Mouse (Mus musculus) neural tube, embryonic 11.5 days (tissue): ENCODE results near the gene Clstn2. TPM values are rescaled to one million over a fixed set of nuclear protein-coding genes. Genes with fewer than 3 reads are reported as not detected.

Experiments
- ATAC-seq: fragments of 200-750 bp; cut with Nextera tagmentation; 2 replicates; pipeline ENCODE4 v1.8.0; 2017; ENCODE audit warnings: moderate number of reproducible peaks, mild to moderate bottlenecking, moderate TSS enrichment, moderate library complexity; ENCODE audit not compliant: insufficient read depth, low FRiP score, low TSS enrichment
- DNase-seq: peaks from one replicate; pipeline ENCODE4 v3.0.0-alpha.2; 2015; ENCODE audit warnings: low spot score
- H3K27ac ChIP-seq: fragments of 300-500 bp; sonication (generic); 2 replicates; pipeline ENCODE4 v1.5.1; 2014; ENCODE audit warnings: low read depth, mild to moderate bottlenecking, low read length
- H3K27me3 ChIP-seq: fragments of 300-500 bp; sonication (generic); 2 replicates; pipeline ENCODE4 v1.6.1; 2014; ENCODE audit warnings: mild to moderate bottlenecking, low read length, mixed read lengths; ENCODE audit not compliant: control insufficient read depth, insufficient read depth
- H3K36me3 ChIP-seq: fragments of 300-500 bp; sonication (generic); 2 replicates; pipeline ENCODE4 v1.6.1; 2014; ENCODE audit warnings: mild to moderate bottlenecking, low read length, moderate library complexity, mixed read lengths; ENCODE audit not compliant: control insufficient read depth, insufficient read depth
- H3K4me1 ChIP-seq: fragments of 300-500 bp; sonication (generic); 2 replicates; pipeline ENCODE4 v1.6.1; 2014; ENCODE audit warnings: low read length, mixed read lengths; ENCODE audit not compliant: control insufficient read depth, insufficient read depth
- H3K4me2 ChIP-seq: fragments of 300-500 bp; sonication (generic); 2 replicates; pipeline ENCODE4 v1.6.1; 2014; ENCODE audit warnings: low read depth, mild to moderate bottlenecking, moderate library complexity
- H3K4me3 ChIP-seq: fragments of 300-500 bp; sonication (generic); 2 replicates; pipeline ENCODE4 v1.5.1; 2014; ENCODE audit warnings: low read depth, low read length
- H3K9ac ChIP-seq: fragments of 300-500 bp; sonication (generic); 2 replicates; pipeline ENCODE4 v1.6.1; 2014; ENCODE audit warnings: mild to moderate bottlenecking, low read length
- H3K9me3 ChIP-seq: fragments of 300-500 bp; sonication (generic); 2 replicates; pipeline ENCODE4 v1.6.1; 2016; ENCODE audit warnings: low read length; ENCODE audit not compliant: control insufficient read depth
- WGBS: fragments of 180-500 bp; shearing (Covaris S2); extraction: QIAGEN DNeasy Blood & Tissue Kit; methylation state at CpG from one replicate; pipeline ENCODE4 v1.1.7; 2014; 5-methylcytosine and 5-hydroxymethylcytosine counted together
- polyA plus RNA-seq: library from polyadenylated mRNA; unstranded; fragments of >200 nt; fragmentation: Nextera tagmentation; extraction: Ambion mirVana; gene quantifications from 2 replicates; pipeline ENCODE4 v1.2.1, GENCODE M21; 2014

Clstn2 gene
- polyA plus RNA-seq, 1 experiment from 2014 or later, result 10.0 TPM

DNA sequence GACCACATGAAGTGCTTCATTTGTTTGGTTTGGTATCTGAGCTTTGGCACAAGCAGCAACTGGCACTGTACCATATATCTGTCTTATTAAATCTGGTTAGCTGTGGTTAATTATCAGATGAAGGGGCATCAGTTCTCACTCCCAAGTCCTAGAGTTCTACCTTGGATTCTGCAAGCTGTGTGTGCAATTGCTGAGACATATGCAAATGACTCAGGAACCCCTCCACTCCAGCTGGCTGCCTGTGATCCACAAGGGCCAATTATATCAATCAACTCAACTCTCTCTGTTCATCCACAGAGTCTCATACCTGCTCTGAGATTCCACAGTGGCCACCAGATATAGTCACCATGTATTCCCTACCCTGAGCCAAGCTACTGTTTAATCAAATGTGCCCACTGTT, 315.3 kb downstream of the Clstn2 start:
- Histone ChIP-seq H3K9me3 (no peaks in the 10 kb centered on the region), H3K4me2 (no peak overlapping the region), H3K27me3 (no peaks in the 10 kb centered on the region), H3K36me3 (no peaks in the 10 kb centered on the region), H3K27ac (no peak overlapping the region), H3K9ac (no peak overlapping the region), H3K4me3 (no peak overlapping the region), H3K4me1 (no peaks in the 10 kb centered on the region)
- DNase-seq (no peak), ATAC-seq (no peak)

DNA sequence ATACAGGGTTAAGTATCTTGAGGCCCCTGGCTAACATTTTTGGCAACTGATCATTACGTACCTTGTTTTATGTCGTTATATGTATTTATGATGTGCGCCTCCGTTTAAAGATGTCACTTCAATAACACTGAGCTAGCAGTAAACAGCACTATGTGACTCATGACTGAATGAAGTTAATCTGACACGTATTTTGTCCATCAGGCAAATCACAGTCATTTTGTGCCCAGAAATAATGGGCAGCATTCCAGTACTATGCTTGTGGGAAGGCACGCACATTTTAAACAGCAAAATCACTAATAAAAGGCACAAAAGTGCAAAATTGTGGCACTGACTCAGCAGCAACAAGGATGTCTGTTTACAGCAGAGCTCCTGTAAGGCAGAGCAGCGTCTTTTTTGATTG, 316.0 kb downstream of the Clstn2 start:
- H3K27me3 ChIP-seq, result no peaks in the 10 kb centered on the region
- DNase-seq, result no peak
- no peaks in the 10 kb centered on the region for H3K36me3 ChIP-seq
- H3K9ac ChIP-seq, result no peak overlapping the region
- H3K4me2 ChIP-seq, result no peak overlapping the region
- H3K4me3 ChIP-seq, result no peak overlapping the region
- no peaks in the 10 kb centered on the region for H3K9me3 ChIP-seq
- ATAC-seq, result no peak
- 87% methylated on average over 7 of the region's 7 CpGs for WGBS
- no peak overlapping the region for H3K27ac ChIP-seq
- no peaks in the 10 kb centered on the region for H3K4me1 ChIP-seq

DNA sequence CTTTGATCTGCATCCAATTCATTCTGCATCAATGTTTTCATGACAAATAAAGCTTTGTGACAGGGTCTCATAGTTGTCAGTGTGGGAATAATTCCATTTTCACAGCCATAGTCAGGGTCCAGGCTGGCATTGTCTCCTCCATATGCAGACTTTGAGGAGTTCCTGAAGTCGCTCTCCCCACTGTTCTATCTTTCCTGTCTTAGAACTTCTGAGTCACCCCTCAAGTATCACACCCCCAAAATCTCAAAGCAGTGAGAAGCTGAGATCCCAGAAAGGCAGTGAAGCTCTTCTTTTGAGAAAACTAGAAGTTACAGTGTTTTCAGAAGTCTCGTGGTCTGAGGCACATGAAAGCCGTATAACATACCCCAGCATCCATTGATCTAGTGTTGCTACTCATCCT, 320.1 kb downstream of the Clstn2 start:
- ATAC-seq (no peak), DNase-seq (no peak)
- no peaks in the 10 kb centered on the region for H3K36me3 ChIP-seq
- H3K27ac ChIP-seq, result no peak overlapping the region
- H3K4me1 ChIP-seq, result no peaks in the 10 kb centered on the region
- H3K9me3 ChIP-seq, result no peaks in the 10 kb centered on the region
- H3K4me2 ChIP-seq, result no peak overlapping the region
- 94% methylated on average over 3 of the region's 3 CpGs for WGBS
- H3K4me3 ChIP-seq, result no peak overlapping the region
- H3K27me3 ChIP-seq, result no peaks in the 10 kb centered on the region
- no peak overlapping the region for H3K9ac ChIP-seq

DNA sequence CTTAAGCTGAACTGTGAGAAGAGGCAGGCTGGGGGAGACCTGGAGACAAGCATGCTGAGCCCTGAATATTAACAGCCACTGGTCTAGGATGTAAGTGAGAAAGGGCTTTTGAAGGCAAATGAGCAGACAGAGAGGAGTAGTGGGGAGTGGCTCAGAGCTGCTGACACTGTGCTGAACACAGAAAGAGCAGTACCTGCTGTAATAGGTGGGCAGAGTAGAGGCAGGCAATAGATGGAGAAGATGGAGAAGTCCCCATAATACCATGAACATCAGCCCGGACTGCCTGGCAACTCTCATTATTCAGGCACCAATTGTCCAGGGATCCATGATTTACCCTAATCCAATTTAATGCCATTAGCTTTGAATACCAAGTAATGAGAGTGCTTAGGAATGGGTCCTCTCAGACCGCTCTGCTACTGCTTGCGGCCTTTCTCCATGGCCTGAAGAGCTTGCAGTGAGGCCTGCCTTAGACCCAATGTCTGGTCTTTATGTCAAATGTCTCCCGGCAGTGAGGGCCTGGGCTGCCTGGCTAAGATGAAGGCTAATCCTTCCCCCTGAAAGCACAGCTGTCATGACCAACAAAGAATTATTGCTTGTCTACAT, 329.0 kb downstream of the Clstn2 start:
- WGBS, result 63% methylated on average over 4 of the region's 4 CpGs
- H3K9me3 ChIP-seq, result no peaks in the 10 kb centered on the region
- H3K4me2 ChIP-seq, result no peak overlapping the region
- no peak overlapping the region for H3K4me3 ChIP-seq
- no peak overlapping the region for H3K9ac ChIP-seq
- H3K36me3 ChIP-seq, result no peaks in the 10 kb centered on the region
- DNase-seq, result no peak
- H3K27me3 ChIP-seq, result no peaks in the 10 kb centered on the region
- H3K27ac ChIP-seq, result no peak overlapping the region
- no peak for ATAC-seq
- H3K4me1 ChIP-seq, result no peaks in the 10 kb centered on the region

DNA sequence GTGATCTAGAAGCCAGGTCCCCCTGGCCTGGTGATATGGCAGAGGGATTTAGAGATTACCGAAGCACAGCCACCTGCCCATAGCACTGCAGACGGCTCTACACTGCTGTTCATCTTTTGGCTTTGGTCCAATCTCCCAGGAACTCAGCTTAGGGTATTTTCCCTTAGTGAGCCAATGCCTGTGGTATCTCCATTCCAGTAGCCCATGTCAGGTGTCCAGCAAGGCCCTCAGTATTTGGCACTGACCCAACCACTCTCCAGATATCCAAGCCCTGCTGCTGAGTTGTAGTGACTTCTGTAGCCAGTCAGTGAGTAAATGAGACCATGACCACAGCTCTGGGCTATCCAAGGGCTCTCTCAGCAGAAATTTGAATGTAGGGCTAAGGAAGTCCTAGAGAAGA, 330.0 kb downstream of the Clstn2 start:
- H3K4me3 ChIP-seq, result no peak overlapping the region
- no peaks in the 10 kb centered on the region for H3K27me3 ChIP-seq
- no peaks in the 10 kb centered on the region for H3K4me1 ChIP-seq
- no peaks in the 10 kb centered on the region for H3K36me3 ChIP-seq
- no peak overlapping the region for H3K9ac ChIP-seq
- 89% methylated on average over 2 of the region's 2 CpGs for whole genome bisulfite sequencing
- H3K9me3 ChIP-seq, result no peaks in the 10 kb centered on the region
- H3K4me2 ChIP-seq, result no peak overlapping the region
- no peak for ATAC-seq
- no peak overlapping the region for H3K27ac ChIP-seq
- no peak for DNase-seq

DNA sequence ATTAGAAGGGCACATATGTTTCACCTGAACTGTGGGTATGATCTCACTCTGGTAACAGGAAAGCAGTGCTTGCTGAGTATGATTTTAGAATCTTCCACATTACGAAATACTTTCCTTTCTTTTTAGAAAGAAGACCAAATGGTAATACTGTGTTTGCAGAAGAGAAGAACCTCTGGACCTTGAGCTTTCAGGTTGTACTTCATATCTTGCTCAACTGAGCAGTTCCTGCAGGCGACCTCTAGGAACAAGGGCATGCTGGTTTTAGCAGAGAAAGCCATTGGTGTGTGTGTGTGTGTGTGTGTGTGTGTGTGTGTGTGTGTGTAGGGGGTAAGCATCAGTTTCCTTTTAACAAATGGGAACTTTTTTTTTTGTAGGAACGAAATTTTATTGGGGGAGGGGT, 333.0 kb downstream of the Clstn2 start:
- WGBS, result 81% methylated on average over 3 of the region's 3 CpGs
- Histone ChIP-seq H3K4me2 (no peak overlapping the region), H3K36me3 (no peaks in the 10 kb centered on the region), H3K27me3 (no peaks in the 10 kb centered on the region), H3K4me1 (no peaks in the 10 kb centered on the region), H3K4me3 (no peak overlapping the region), H3K9me3 (no peaks in the 10 kb centered on the region), H3K27ac (no peak overlapping the region), H3K9ac (no peak overlapping the region)
- ATAC-seq (no peak), DNase-seq (no peak)

DNA sequence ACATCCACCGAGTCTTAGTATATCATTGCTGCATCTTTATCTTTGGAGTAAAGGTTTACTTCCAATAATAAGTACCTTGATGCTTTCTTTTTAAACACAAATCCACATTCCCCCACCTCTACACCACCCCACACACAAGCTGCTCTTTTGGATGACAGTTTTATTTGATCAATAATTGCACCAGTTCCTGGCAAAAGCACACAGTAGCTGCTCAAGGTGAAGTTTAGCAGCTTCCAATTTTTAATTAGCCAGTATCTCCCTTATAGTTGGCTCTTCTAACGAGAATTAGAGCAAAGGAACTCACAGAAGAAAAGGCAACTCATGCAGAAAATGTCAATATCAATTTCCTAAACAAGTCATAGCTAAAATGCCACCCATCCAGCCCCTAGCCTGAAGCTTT, 334.0 kb downstream of the Clstn2 start:
- DNase-seq (no peak), ATAC-seq (no peak)
- H3K4me2 ChIP-seq, result no peak overlapping the region
- no peak overlapping the region for H3K4me3 ChIP-seq
- H3K9ac ChIP-seq, result no peak overlapping the region
- H3K27me3 ChIP-seq, result no peaks in the 10 kb centered on the region
- no peaks in the 10 kb centered on the region for H3K36me3 ChIP-seq
- no peak overlapping the region for H3K27ac ChIP-seq
- WGBS, result 76% methylated on average over 2 of the region's 2 CpGs
- H3K4me1 ChIP-seq, result no peaks in the 10 kb centered on the region
- no peaks in the 10 kb centered on the region for H3K9me3 ChIP-seq

DNA sequence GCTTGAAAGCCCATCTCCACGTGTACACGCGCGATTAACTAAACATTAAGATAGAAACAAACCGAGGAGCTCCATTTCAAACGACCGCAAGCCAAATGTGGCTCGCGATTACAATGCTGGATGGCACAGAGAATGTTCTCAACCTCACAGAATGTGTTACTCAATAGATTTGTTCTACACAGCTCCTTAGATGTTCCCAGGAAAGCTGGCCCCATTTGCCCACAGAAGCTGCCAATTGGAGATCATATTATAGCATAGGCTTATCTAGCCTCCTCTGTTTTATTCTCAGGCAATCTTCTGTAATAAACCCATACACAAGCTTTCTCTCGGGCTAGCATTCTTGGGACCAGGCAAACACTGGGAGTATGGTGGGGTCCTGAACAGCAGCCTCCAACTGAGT, 334.9 kb downstream of the Clstn2 start:
- 91% methylated on average over 10 of the region's 10 CpGs for WGBS
- DNase-seq (no peak), ATAC-seq (no peak)
- Histone ChIP-seq H3K4me1 (no peaks in the 10 kb centered on the region), H3K9me3 (no peaks in the 10 kb centered on the region), H3K36me3 (no peaks in the 10 kb centered on the region), H3K4me3 (no peak overlapping the region), H3K9ac (no peak overlapping the region), H3K27ac (no peak overlapping the region), H3K4me2 (no peak overlapping the region), H3K27me3 (no peaks in the 10 kb centered on the region)

DNA sequence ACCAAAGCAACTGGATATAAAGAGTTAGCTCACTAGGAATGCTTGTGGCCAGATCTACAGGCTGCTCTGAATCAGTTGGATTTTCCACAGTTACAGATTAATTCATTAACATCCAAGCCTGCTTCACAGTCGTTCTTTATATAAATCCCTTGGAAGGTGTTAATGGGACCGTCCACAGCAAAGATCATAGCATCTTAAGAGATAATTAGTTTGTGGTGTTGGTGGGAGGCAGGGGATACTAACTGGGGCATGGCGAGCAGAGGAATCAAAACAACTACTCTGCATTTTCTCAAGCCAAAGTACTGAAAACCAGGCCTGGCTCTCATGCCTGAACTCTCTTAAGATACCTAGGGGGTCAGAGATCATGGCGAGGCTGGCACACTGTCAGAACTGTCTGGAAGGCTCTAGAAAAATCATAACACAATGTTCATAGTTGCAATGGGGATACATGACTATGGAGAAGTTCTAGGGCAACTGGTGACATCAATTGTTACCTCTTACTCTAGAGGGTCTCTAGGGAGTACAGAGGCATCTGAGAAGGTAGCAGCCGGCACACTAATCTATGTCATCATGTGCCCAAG, 336.2 kb downstream of the Clstn2 start:
- H3K27ac ChIP-seq, result no peak overlapping the region
- no peak for ATAC-seq
- H3K27me3 ChIP-seq, result no peaks in the 10 kb centered on the region
- H3K4me2 ChIP-seq, result no peak overlapping the region
- no peaks in the 10 kb centered on the region for H3K4me1 ChIP-seq
- H3K9ac ChIP-seq, result no peak overlapping the region
- H3K4me3 ChIP-seq, result no peak overlapping the region
- H3K36me3 ChIP-seq, result no peaks in the 10 kb centered on the region
- no peaks in the 10 kb centered on the region for H3K9me3 ChIP-seq
- 81% methylated on average over 5 of the region's 5 CpGs for WGBS
- no peak for DNase-seq
